Mouse (Mus musculus) cerebellum, postnatal 25 days (tissue): ENCODE results near the gene Gm49405.
"Not testable (repeated sequence)": the region's sequence is repeated elsewhere in the genome, so short reads cannot be mapped to it uniquely, and the experiment has no call there.

ENCODE experiments used
- DNase-seq, 2 experiments: peaks; one replicate each; pipeline ENCODE4 v3.0.0; 2021; ENCODE audit warnings: mixed read lengths in 2 of 2

The Gm49405 gene

DNA sequence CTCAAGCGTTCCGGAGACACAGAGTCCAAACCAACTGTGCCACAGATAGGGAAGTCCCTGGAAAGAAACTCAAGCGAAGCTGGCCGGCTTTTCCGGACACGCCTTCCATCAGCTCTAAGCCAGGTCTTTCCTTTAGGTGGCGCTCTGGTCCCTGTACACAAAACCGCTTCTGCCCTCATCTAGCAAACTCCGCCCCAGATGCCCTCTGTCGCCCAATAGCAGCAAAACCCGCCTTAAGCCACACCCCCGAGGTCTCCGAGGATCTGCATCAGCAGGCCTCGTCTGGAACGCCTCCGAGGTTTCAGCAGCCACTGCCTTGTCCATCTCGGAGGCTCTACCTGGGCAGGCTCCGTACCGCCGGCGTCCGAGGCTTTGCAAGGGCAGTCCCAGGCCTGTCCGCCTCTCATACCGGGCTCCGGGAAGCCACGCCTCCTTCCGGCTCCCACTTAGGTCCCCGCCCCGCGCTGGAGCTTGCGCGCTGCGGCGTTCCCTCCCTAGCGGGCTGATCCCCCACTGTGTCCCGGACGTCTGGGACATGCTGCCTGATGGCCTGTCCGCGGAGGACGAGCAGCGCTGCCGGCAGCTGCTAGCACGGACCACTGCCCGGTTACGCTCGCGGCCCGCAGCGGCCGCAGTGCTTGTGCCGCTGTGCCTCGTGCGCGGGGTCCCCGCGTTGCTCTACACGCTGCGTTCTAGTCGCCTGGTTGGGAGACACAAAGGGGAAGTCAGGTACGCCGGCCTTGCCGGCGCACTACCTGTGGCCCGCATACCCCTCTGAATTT lies at the start of gene Gm49405, which contains the start of gene Nudt8:
Gene Gm49405 (plus strand): TSS at position 508 of the 782 bp plus-strand sequence.
Gene Nudt8 (plus strand): TSS at position 462 of the 782 bp plus-strand sequence.
- peak; percentile 96 to 97 for DNase-seq

DNA sequence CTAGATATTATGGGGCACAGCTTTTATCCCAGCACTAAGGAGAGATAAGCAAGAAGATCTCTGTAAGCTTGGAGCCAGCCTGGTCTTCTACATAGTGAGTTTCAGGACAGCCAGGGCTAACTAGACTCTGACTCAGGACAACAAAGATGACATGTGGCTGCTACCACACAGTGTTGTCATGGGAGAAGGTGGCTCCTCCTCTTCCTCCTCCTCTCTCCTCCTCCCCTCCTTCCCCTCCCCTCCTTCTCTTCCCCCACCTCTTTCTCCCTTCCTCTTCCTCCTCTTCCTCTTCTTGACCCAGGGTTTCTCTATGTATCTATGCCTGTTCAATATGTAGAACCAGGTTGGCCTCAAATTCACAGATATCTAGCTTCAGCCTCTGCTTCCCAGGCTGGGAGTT lies 49.0 kb upstream of the Gm49405 start:
- no peak for DNase-seq

DNA sequence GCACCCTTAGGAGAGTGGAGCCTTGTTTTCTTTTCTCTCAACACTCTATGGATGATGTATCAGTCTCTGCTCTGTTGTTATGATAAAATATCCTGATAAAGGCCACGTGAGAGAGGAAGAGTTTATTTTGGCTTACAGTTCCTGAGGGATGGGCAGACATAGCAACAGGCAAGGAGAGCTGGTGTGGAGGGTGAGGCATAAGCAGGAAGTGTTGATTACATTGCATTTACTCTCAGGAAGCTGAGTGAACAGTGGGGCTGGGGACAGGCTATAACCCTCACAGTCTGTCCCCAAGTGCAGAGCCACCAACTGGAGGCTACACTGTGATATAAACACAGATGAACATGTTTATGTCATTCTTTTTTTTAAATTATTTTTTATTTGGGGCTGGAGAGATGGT lies 48.3 kb upstream of the Gm49405 start:
- DNase-seq: no peak

DNA sequence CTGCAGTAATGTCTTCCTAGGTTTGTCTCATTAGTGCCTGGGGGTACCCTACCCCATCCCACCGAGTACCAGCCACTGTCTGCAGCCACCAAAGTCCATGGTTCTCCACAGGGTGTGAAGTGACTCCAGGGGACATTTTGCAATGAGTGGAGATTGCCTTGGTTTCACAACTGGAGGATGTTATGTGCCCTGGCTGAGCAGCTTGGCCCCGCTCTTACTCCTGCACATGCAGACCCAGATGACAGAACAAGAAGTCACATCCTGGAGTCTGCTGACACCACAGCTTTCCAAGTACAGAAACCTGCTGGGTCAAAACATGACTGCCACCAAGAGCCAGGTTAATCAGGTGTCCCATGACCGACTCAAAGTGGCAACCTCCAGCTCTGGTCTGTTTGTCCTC lies 45.4 kb upstream of the Gm49405 start:
- no peak for DNase-seq

DNA sequence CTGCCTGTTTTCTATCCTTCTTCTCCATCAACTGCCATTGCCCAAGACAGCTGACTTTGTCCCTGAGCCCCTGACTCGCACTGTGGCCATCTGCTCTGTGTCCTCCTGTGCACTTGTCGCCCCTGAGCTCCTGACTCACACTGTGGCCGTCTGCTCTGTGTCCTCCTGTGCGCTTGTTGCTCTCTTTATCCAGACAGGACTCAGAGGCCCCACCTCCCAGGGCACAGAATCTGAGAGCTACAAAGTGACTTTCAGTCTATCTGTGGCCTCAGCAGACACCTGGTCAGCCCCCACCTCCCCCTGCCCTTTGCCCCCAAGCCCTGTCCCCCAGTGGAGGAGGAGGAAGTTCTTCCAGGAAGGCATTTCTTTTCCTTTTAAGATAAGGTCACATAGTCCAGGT lies 44.6 kb upstream of the Gm49405 start:
- peak; percentile 39 to 43 for DNase-seq

DNA sequence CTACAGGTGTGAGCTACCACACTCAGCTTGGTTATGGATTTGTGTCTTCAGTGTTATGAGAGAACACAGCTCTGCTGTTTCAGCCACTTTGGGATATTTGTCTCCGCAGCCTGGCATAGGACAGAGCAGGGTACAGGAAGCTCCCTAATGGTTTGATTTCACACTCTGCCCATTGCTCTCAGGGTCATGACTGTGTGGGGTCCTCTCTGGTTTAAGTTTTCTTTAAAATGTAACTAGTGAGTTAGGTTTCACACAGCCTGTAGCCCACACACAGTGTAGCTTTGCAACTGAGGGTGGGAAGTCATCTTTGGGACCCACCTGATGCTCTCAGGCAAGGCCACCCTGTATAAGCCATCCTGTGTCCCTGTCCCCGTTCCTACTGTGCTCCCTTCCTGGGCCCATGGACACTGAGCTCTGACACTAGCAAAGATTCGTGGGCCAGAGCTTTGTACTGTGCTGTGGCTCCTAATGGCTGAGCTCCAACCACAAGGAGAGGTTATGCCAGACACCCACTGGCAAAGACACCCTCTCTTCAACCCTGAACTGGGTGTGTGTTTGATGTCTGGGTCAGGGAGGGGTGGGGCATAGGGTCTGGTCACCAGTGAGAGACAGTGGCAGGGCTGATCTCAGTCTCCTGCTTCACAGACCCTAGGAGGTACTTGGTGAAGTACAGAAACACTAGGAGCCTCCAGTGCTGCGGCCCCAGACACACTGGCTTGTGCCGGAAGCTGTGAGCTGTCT lies 43.0 kb upstream of the Gm49405 start:
- not testable (repeated sequence) for DNase-seq

DNA sequence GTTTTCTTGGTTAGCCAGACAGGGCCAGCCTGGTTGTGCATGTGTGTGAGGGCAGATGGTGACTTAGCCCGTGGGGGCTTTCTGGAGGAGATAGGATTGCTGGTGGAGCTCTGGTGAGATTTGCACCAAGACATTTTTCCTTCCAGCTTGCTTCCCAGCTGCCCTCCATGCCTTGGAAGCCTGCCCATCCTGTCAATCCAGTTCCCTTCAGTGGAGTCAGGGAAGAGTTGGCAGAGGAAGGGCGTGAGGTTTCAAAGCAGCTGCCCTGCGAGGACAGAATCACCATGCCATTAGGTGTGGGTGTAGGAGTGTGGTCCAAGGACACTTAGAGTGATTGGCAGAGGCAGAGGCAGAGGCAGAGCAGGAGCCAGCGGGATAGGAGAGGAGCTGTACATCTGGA lies 42.0 kb upstream of the Gm49405 start, which contains the start of gene Aldh3b3:
Gene Aldh3b3 (plus strand): TSS at position 176 of the 400 bp plus-strand sequence.
- DNase-seq: no peak

DNA sequence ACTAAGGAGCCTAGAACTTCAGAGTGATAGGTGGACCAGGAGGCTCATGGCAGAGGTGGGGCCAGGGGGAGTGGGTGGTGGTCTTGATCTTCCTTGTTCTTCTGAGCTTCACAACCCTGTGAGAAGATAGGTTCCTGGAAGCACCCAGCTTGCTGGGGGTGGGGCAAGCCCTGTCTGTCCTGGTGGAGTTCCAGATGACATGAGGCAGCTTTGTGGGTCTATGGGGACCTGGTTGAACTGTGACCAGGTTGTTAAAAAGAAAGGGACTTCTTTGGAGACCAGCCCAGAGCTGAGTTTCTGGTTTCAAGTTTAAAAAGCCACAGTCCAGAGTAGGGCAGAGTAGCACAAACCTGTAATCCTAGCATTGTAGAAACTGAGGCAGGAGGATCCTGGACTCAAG lies 41.4 kb upstream of the Gm49405 start:
- DNase-seq: no peak

DNA sequence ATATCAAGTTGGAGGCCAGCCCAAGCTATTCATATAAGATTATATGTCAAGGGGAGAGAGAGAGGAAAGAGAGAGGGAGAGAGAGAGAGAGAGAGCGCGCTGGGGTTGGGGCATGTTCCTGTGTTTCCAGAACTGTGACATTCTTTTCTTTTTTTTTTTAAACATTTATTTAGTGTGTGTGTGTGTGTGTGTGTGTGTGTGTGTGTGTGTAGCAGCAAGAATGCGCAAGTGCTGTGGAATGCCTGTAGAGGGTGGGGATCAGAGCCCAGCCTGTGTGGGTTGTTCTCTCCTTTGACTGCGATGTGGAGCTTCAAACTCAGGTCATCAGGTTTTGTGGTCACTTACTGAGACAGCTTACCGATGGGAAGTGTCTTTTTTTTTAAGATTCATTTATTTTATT lies 40.2 kb upstream of the Gm49405 start:
- no peak for DNase-seq

DNA sequence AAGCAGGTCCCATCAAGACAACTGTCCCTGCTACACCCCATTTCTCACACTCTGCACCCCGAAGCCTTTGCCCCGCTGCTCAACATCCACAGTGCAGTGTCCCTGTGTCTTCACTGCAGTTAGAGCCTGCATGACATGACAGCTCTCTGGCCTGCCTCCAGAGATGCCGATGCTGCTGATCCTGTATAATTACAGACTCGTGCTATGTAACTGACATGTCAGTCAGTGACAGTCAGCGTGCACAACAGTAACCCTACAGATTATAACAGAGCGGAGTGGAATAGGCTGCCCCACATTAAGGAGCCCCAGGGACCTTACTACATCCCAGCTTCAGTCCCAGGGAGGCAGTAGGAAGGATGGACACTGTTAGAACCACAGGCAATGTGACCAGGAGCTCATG lies 38.6 kb upstream of the Gm49405 start:
- DNase-seq: not testable (repeated sequence)

DNA sequence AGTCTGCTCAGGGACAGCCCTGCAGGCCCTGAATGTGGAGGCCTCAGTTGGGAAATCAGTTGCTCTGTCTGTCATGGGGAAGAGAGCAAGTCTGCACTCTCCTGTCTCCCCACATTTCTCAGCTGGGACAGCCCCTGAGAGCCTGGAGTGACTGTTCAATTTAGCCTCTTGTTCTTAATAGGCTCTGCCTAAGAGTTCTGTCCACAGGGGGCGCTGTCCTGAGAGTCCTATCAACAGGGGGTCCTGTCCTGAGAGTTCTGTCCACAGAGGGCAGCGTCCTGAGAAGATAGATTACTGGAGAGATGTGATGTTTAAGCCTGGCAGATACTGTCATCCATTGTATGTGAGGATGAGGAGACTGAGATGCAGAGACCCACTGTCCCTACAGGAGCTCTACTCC lies 38.0 kb upstream of the Gm49405 start:
- DNase-seq: no peak

DNA sequence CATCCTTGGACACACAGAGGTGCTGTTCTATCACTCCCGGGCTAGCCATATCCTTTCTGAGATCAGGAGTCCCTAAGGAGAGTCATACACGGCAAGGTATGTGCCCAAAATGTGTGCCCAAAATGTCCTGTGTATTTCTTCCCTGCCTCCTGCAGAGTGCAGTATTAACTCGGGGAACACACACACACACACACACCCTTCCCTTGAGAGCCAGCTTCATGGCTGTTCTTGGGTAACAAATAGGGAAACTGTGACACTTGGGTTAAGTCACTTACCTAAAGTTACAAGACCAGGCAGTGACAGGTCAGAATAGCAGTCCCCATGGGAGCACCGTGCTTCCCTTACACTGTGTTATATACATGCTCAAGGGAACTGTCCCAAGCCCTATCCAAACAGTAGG lies 36.4 kb upstream of the Gm49405 start:
- DNase-seq: no peak

DNA sequence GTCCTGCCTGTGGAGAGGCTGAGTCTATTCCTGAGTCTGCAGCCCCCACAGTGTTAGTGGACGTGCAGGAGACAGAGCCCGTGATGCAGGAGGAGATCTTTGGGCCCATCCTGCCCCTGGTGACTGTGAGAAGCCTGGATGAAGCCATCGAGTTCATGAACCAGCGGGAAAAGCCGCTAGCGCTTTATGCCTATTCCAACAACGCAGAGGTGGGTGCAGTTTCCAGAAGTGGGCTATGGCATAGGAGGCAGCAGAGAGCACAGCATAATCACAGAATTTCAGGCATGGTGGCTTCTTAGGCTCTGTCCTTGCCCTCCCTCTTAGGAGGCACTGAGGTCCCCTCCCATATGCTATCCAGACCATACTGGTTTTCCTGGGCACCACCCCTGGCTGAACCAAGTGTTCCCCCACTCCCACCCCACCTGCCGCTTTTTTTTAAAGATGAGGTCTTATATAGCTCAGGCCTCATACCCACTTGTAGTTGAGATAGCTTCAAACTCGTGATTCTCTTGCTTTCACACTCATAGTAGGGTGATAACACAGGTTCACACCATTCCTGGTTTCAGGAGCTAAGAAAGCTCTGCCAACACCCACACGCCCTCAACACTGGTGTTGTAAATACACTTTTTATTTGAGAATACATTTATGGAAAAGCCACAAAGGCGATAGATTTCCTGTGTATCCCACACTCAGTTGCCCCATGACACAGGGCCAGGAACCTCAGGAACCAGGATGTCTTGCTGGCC lies 33.9 kb upstream of the Gm49405 start:
- DNase-seq: no peak

DNA sequence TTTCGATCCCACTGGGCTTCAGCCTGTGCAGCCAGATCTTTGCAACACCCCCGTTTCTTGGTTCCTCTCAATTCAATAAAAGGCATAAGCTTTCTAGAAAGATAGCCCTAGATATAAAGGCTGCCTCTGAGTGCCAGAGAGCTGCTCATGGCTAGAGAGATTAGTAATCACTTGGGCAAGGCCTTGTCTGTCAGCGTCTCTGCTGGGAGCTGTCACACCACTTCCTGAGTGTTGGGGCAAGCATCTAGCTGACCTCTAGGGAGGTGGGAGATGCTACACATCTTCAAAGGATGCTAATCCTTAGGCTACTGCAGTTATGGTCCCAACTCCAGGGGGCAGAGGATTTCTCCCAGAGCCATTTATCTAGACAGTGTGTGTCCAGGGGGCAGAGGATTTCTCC lies 33.2 kb upstream of the Gm49405 start:
- no peak for DNase-seq

DNA sequence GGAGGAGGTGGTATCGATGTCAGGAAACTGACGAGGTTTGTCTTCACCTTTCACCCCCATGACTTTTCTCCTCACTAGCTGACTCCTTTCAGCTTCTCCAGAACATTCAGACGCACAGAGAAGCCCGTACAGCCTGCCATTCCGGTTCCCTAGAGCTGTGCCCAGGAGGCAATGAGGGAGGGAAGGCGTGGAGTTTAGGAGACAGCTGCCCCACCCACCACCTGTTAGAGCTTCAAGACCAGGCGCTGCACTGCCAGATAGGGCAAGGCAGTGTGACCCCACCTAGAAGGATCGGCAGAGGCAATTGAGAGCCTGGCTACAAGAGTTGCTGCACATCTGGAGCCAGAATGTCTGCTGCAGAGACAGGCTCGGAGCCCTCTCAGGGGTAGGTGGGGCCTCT lies 28.2 kb upstream of the Gm49405 start, which contains the start of gene Aldh3b2:
Gene Aldh3b2 (plus strand): TSS at position 100 of the 400 bp plus-strand sequence.
- DNase-seq: no peak

DNA sequence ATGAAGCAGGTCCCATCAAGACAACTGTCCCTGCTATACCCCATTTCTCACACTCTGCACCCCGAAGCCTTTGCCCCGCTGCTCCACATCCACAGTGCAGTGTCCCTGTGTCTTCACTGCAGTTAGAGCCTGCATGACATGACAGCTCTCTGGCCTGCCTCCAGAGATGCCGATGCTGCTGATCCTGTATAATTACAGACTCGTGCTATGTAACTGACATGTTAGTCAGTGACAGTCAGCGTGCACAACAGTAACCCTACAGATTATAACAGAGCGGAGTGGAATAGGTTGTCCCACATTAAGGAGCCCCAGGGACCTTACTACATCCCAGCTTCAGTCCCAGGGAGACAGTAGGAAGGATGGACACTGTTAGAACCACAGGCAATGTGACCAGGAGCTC lies 25.8 kb upstream of the Gm49405 start:
- not testable (repeated sequence) for DNase-seq

DNA sequence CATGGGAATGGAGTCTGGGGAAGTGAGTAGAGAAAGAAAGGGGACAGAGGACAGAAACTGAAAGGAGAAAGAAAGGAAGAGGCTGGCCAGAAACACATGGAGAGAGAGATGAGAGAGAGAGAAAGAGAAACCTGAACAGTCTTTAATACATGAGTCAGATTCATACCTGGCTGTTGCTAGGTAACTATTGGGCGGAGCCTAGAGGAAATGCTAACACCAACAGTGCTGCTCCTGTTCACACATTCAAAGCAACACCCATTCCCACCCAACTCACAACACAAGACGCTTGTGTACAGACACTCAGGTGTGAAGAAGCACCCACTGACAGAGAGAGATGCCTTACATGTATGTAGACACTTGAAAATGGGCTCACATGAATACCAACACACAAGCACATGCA lies 24.6 kb upstream of the Gm49405 start:
- DNase-seq: no peak

DNA sequence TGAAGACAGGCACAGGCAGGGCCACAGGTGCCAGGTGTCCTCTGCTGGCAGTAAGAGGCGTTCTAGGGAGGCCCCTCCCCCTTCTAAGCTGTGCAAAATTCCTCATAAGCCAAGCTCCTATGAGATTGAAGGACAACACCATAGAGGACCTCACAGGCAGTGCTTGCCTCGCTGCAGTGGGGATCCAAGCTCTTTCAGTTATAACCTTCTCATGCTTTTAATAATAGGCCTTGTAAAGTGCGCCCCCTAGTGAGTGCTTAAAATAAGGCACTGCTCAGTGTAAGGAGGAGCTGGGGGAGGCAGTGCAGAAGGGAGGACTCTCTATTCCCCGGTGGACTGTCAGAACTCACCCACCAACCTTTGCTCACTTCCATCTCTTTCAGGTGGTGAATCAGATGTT lies 20.1 kb upstream of the Gm49405 start:
- peak; percentile 73 to 86 for DNase-seq

DNA sequence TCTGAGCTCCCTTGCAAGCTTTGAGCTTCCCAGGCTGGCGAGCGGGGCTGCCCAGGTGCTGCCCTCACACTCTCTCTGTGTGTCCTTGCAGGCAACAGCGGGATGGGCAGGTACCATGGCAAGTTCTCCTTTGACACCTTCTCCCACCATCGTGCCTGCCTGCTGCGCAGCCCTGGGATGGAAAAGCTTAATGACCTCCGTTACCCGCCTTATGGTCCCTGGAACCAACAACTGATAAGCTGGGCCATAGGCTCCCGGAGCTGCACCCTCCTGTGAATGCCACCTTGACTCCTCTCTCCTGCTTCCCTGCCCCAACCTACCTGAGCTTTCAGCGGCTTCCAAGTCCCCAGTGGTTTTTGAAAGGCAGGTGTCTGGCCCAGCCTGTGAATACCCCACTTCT lies 19.5 kb upstream of the Gm49405 start:
- no peak for DNase-seq

DNA sequence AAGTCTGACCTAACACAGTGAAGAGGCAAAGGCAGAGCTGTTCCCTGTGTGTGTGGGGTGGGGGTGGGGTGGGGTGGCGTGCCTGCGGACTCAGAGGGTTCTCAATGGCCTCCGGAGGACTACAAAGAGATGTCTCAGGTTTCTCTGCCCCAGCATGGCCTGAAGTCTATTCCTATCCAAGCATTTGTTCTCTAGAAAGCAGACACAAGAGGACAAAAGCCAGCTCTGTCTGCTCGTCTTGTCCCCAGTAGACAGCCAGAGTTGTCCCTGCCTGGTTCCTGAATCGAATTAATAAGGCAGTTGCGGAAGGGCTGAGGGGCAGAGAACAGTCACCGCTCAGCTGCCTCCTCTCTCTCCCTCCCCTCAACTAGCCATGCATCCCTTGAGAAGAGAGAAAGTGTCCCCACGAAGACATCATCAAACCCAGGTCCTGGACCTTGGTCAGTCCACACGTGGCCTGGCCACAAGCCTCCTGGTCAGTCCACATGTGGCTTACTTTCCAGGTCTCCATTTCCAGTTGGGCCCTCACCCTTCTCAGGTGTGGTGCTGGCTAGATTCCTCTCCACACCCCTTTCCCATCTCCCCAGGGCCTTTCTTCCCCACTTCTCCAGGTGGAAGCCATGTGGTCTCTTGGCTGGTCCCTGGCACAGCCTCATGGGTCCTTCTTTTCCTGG lies 16.8 kb upstream of the Gm49405 start:
- DNase-seq: no peak

DNA sequence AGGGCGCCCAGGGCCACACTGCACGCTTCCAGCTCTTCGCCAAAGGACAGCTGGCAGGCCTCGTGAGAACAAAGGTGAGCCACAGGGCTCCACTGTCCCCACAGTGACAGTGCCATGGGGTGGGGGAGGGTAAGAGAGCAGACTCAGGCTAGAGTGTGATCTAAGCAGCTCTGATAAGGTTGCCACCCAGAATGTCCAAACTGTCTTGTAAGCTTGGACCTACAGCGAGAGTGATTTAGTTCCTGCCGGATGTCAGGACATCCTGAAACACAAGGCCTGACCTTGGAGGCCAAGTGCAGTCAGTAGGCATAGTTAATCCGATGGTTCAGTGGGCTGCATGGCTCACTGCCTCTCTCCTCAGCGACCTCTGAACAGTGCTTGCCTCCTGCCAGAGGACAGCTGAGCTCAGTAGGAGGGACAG lies 15.2 kb upstream of the Gm49405 start:
- no peak for DNase-seq

DNA sequence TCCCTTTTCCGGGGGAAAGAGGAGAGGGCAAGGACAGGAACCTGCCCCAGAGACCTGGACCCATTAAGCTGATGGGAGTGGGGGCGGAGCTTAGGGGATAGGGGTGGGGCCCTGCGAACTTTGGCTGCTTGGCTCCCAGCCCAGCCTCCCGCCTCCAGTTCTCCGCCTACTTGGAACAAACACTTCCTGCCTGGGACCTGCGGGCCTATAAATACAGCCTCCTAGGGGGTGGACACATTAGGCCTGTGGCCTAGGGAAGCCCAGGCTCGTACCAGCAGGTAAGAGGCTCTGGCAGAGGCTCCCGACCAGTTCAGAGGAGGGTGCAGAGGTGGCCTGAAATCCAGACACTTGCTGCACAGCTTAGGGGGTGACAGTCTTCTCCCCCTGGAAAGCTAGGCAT lies 14.1 kb upstream of the Gm49405 start, which contains the start of gene Acy3:
Gene Acy3 (plus strand): TSS at position 237 of the 400 bp plus-strand sequence.
- DNase-seq: peak in 1 of 2 experiments; percentile 56

DNA sequence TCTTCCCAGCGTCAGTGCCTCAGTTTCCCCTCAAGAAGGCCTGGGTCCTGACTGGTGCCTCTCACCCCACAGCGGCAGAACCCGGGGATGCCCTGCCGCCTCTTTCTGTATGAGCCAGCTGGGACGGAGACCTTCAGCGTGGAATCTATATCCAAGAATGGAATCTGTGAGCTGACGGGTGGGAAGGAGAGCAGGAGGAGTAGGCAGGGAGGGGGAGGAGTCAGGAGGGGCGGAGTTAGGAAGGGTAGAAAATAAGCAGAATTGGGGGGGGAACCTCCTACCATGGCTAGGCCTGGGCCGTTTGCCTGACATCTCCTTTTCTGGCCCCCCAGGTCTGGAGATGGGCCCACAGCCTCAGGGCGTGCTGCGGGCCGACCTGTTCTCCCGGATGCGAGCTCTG lies 12.4 kb upstream of the Gm49405 start:
- DNase-seq: no peak
